Mouse (Mus musculus): ENCODE data around the gene Nfkbia.

DNA sequence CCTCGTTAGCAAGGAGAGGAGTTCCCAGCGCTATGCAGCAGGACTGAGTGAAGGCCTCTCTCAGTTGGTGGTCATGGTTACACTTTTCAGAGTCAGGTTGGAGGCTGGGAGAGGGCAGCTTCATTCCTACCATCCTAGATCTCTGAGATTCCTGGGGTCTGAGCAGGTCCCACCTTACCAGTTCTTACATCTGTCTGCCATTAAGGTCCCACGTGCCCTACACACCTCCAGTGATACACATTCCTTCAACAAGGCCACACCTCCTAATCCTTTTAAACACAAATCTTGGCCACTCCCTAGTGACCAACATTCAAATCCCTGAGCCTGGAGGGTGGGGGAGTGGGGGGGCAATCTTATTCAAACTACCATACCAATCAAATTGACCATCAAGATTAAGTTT, 36.3 kb downstream of the Nfkbia start:
- no peak for TF ChIP-seq POLR2A (IDR thresholded peaks at IDR 0.05; ENCODE audit: control insufficient read depth, extremely low read depth, insufficient read depth, low read length, poor library complexity)
- TF ChIP-seq CTCF (IDR thresholded peaks at IDR 0.05; ENCODE audit: borderline replicate concordance, control insufficient read depth, extremely low read depth, insufficient read depth, low read length, poor library complexity), result no peak

Measured in thymus, adult 2 months (tissue).